1 mouse cellular context compared by ENCODE assay signal in the genomic region with DNA sequence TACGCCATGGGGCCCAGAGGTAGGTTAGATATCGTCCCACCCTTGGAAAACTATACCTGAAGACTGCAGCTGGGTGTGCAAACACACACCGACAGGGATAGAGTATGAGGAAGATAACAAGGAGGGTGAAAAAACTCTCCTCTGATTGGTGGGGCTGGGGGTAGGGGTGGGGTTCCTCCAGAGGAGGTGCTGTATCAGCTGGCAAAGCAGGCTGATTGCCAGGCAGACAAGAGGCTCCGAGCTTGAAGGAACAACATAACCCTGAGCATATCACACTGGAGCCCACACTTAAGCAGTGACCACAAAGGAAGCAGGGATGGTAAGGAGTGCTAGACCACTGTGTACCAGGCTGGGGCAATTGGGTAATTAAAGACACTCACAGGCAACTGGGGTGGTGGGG.
TF ChIP-seq lines count a peak whose summit lies in the region.

No protein-coding gene starts in this region.

TF ChIP-seq in MEL, 35 proteins besides CTCF, POLR2A, EP300 and RAD21 (continued from another document):
- TF ChIP-seq MEF2A (IDR thresholded peaks at IDR 0.05; ENCODE audit: extremely low read depth, insufficient replicate concordance, low read depth, low read length, poor library complexity, severe bottlenecking) = no peak
- peak; percentile 94 for TF ChIP-seq ETS1 (IDR thresholded peaks at IDR 0.05; ENCODE audit: low read depth, low read length)
- TF ChIP-seq RCOR1 (IDR thresholded peaks at IDR 0.05; ENCODE audit: low read depth, low read length) = peak; percentile 57; the same call in 1 of the 2 replicates
- TF ChIP-seq ZC3H11A (IDR thresholded peaks at IDR 0.05; ENCODE audit: low read depth, low read length) = 0 out of 2 replicates have a peak, but pooled peaks have one; percentile 5
- TF ChIP-seq TCF12 (IDR thresholded peaks at IDR 0.05; ENCODE audit: low read depth, low read length) = 0 out of 2 replicates have a peak, but pooled peaks have one; percentile 50
